Mouse (Mus musculus): ENCODE data around the gene Rps24. TPM values are rescaled to one million over a fixed set of nuclear protein-coding genes. Genes with fewer than 3 reads are reported as not detected.
A peak's percentile ranks its signal among the peaks of the same experiment; 100 is the strongest.

Rps24 gene
- polyA plus RNA-seq, 1 experiment from 2014 or later = 824 TPM

DNA sequence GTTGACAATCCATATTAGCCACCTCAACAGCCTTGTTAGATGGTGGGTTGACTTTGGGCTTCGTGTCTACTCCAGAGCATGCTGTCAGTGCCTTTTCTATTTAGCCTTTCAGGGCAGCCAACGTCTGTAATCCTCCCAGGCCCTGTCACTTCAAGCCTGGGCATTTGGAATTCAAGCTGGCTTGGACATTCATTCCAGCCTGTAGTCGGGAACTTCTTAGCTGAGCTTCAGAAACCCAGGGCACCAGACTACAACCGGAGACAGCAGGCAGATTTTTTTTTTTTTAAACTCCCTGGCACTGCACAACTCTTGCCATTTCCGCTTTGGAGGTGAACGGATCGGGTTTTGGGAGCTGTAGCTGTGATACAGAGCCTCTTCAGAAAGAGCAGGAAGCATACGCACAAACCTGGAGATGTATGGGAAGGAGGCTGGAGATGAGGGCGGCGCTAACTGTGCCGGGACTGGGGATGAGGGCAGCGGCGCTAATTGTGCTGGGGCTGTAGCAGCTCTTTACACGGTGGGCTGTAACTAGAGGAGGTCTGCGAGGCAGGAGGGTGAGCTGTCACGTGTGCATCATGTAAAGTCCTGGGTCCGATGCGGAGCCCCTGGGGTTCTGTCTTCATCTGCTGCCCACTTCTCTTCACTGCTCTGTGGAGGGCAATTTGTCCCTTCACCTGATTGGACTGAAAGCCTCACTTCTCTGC, 21.3 kb downstream of the Rps24 start:
- ATAC-seq (ENCODE audit: low FRiP score) (no peak), DNase-seq (ENCODE audit: low spot score) (no peak)
- Histone ChIP-seq H3K4me1 (replicated peaks; ENCODE audit: control insufficient read depth, insufficient read depth, low read length) (peaks cover 17% of the 10 kb centered on the region), H3K27me3 (ENCODE audit: control insufficient read depth, insufficient read depth, low read length) (no peaks in the 10 kb centered on the region), H3K4me2 (replicated peaks) (peak overlapping the region; percentile 32), H3K4me3 (replicated peaks; ENCODE audit: low read length) (no peak overlapping the region), H3K36me3 (replicated peaks; ENCODE audit: control insufficient read depth, insufficient read depth) (no peaks in the 10 kb centered on the region), H3K9ac (0 out of 2 replicates have a peak overlapping the region, but pooled peaks have one; percentile 3), H3K27ac (peak overlapping the region; percentile 28; the same call in 1 of the 2 replicates), H3K9me3 (ENCODE audit: control insufficient read depth, low read length) (peaks cover 7% of the 10 kb centered on the region; the same call in 1 of the 2 replicates)
- WGBS = 13% methylated on average over 18 of the region's 18 CpGs

DNA sequence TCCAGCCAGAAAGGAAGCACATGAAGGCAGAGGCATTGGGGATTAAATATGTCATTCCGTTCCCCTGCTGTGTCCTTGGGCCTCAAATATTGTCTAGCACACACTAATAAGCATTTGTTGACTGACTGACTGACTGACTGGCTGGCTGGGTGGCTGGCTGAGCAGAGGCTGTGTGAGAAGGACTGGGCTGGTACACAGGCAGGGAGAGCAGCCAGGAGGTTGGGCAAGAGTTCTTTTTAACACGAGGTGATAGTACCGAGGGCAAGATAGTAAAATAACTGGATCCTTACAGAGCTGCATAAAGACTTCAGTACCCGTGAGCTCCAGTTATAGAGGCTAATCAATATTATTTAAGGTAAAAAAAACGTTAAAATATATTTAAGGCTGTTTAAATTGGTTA, 22.6 kb downstream of the Rps24 start:
- ATAC-seq (ENCODE audit: low FRiP score) (no peak), DNase-seq (ENCODE audit: low spot score) (no peak)
- Histone ChIP-seq H3K27ac (no peak overlapping the region), H3K9ac (no peak overlapping the region), H3K27me3 (ENCODE audit: control insufficient read depth, insufficient read depth, low read length) (no peaks in the 10 kb centered on the region), H3K4me3 (replicated peaks; ENCODE audit: low read length) (no peak overlapping the region), H3K4me1 (replicated peaks; ENCODE audit: control insufficient read depth, insufficient read depth, low read length) (peaks cover 17% of the 10 kb centered on the region), H3K9me3 (ENCODE audit: control insufficient read depth, low read length) (peaks cover 7% of the 10 kb centered on the region; the same call in 1 of the 2 replicates), H3K4me2 (replicated peaks) (no peak overlapping the region), H3K36me3 (replicated peaks; ENCODE audit: control insufficient read depth, insufficient read depth) (no peaks in the 10 kb centered on the region)
- 66% methylated on average over 5 of the region's 5 CpGs for WGBS

DNA sequence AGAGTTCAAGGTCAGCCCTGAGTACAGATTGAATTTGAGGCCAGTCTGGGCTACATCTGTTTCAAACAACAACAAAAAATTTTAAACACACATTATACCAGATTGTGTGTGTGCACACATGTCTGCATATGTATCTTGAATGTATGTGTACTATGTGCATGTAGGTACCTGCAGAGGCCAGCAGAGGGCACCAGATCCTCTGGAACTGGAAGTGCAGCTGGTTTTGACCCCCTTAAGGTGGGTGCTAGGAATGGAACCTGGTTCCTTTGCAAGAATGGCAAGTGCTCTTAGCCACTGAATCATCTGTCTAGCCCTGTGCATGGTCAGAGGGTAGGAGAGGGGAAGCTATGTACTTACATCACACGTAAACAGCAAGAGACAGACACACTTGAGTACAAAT, 23.3 kb downstream of the Rps24 start:
- H3K36me3 ChIP-seq (replicated peaks; ENCODE audit: control insufficient read depth, insufficient read depth) = no peaks in the 10 kb centered on the region
- H3K9ac ChIP-seq = no peak overlapping the region
- peaks cover 7% of the 10 kb centered on the region; the same call in 1 of the 2 replicates for H3K9me3 ChIP-seq (ENCODE audit: control insufficient read depth, low read length)
- DNase-seq (ENCODE audit: low spot score) (no peak), ATAC-seq (ENCODE audit: low FRiP score) (no peak)
- 100% methylated on average over 1 of the region's 1 CpGs for WGBS
- peaks cover 17% of the 10 kb centered on the region for H3K4me1 ChIP-seq (replicated peaks; ENCODE audit: control insufficient read depth, insufficient read depth, low read length)
- no peak overlapping the region for H3K27ac ChIP-seq
- H3K4me2 ChIP-seq (replicated peaks) = no peak overlapping the region
- H3K4me3 ChIP-seq (replicated peaks; ENCODE audit: low read length) = no peak overlapping the region
- no peaks in the 10 kb centered on the region for H3K27me3 ChIP-seq (ENCODE audit: control insufficient read depth, insufficient read depth, low read length)

DNA sequence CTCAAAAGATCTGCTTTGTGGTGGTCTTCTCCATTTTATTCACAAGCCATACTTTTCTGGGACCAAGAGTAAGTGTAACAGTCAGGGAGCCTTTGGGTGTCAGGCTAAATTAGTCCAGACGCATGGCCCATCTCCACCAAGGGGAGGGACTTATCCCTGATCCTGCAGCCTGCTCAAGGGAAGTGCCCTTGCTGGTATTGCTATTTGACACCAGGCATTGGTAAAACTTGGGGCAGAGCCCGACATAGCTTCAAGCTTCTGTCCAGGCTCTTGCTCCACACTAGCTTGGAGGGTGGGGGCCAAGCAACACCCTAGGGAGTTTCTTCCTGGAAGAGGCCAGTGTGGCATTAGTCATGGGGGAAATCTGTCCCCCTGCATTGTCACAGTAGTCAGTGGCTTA, 23.8 kb downstream of the Rps24 start:
- Histone ChIP-seq H3K4me3 (replicated peaks; ENCODE audit: low read length) (no peak overlapping the region), H3K36me3 (replicated peaks; ENCODE audit: control insufficient read depth, insufficient read depth) (no peaks in the 10 kb centered on the region), H3K27me3 (ENCODE audit: control insufficient read depth, insufficient read depth, low read length) (no peaks in the 10 kb centered on the region), H3K4me2 (replicated peaks) (no peak overlapping the region), H3K4me1 (replicated peaks; ENCODE audit: control insufficient read depth, insufficient read depth, low read length) (peaks cover 17% of the 10 kb centered on the region), H3K27ac (no peak overlapping the region), H3K9ac (no peak overlapping the region), H3K9me3 (ENCODE audit: control insufficient read depth, low read length) (peaks cover 7% of the 10 kb centered on the region; the same call in 1 of the 2 replicates)
- 84% methylated on average over 2 of the region's 2 CpGs for WGBS
- DNase-seq (ENCODE audit: low spot score) (no peak), ATAC-seq (ENCODE audit: low FRiP score) (no peak)

DNA sequence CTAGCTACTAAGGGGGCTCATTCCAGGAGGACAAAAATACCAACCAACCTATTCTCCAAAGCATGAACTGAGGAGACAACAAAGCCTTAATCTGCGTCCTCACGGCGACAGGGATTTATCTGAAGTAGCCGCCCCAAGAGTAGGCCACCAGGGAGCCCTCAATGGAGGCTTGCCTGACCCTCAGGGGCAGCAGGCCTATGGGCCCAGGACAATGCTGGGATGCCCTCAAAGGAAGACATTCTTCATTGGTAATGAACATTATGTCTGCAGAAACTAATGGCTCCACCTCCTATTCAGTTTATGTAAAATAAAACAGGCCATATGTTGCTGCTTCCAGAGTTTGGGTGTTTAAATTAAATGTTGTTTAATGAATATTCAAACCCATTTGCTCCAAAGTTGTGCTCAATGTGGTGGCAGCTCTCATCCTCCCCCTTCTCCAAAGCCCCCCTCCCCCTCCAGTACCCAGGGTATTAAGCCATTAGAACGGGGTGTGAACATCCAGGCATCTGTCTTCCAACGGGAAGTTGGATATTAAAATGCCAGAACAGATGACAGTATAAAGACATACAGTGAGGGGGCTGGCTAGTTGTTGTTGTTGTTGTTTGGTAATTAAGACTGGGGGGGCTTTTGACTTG, 25.7 kb downstream of the Rps24 start:
- Histone ChIP-seq H3K4me3 (replicated peaks; ENCODE audit: low read length) (no peak overlapping the region), H3K4me2 (replicated peaks) (no peak overlapping the region), H3K9ac (no peak overlapping the region), H3K27ac (no peak overlapping the region), H3K27me3 (ENCODE audit: control insufficient read depth, insufficient read depth, low read length) (no peaks in the 10 kb centered on the region), H3K9me3 (ENCODE audit: control insufficient read depth, low read length) (peaks cover 7% of the 10 kb centered on the region; the same call in 1 of the 2 replicates), H3K4me1 (replicated peaks; ENCODE audit: control insufficient read depth, insufficient read depth, low read length) (peaks cover 11% of the 10 kb centered on the region), H3K36me3 (replicated peaks; ENCODE audit: control insufficient read depth, insufficient read depth) (no peaks in the 10 kb centered on the region)
- 32% methylated on average over 6 of the region's 6 CpGs for WGBS
- DNase-seq (ENCODE audit: low spot score) (no peak), ATAC-seq (ENCODE audit: low FRiP score) (no peak)

DNA sequence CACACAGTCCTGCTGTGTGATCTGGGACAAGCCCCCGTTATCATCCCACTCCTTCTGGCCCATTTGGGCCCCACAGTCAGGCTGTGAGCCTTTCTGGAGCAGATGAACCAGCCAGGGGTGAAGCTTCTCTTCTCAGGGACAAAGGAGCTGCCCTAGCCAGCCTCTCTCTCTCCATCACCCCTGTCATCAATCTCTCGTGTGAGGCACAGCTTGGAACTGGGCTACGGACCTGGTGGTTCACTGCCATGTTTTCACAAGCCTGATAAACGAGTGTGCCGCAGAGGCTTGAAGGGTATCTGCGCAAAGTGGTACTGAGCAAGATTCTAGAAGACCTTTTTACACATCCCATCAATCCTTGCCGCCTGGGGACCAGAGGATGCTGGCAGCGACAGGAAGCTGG, 34.7 kb downstream of the Rps24 start:
- WGBS = 62% methylated on average over 8 of the region's 8 CpGs
- H3K27ac ChIP-seq = no peak overlapping the region
- no peaks in the 10 kb centered on the region for H3K27me3 ChIP-seq (ENCODE audit: control insufficient read depth, insufficient read depth, low read length)
- H3K4me3 ChIP-seq (replicated peaks; ENCODE audit: low read length) = no peak overlapping the region
- no peak for DNase-seq (ENCODE audit: low spot score)
- no peak for ATAC-seq (ENCODE audit: low FRiP score)
- H3K9ac ChIP-seq = no peak overlapping the region
- no peak overlapping the region for H3K4me2 ChIP-seq (replicated peaks)
- no peaks in the 10 kb centered on the region for H3K36me3 ChIP-seq (replicated peaks; ENCODE audit: control insufficient read depth, insufficient read depth)
- H3K4me1 ChIP-seq (replicated peaks; ENCODE audit: control insufficient read depth, insufficient read depth, low read length) = peaks cover 13% of the 10 kb centered on the region
- no peaks in the 10 kb centered on the region for H3K9me3 ChIP-seq (ENCODE audit: control insufficient read depth, low read length)

DNA sequence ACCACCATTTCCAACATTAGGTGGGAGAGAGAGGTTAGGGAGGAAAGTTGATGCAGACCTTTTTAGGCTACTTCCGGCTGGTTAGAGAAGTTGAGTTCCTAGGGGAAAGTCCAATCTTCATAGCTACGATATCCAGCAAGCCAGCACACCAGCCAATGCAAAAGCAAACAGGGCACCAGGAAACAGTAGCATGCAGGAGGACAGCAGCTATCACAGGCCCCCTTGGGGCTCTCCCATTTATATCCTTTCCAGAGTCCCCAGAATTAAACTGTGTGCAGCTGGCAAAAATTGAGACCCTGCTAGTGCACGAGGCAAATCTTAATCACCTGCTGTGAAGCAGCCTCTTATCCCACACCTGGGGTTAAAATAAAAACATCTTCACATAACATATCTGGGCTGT, 38.2 kb downstream of the Rps24 start:
- no peaks in the 10 kb centered on the region for H3K27me3 ChIP-seq (ENCODE audit: control insufficient read depth, insufficient read depth, low read length)
- H3K4me2 ChIP-seq (replicated peaks) = no peak overlapping the region
- H3K9me3 ChIP-seq (ENCODE audit: control insufficient read depth, low read length) = no peaks in the 10 kb centered on the region
- peaks cover 19% of the 10 kb centered on the region for H3K4me1 ChIP-seq (replicated peaks; ENCODE audit: control insufficient read depth, insufficient read depth, low read length)
- ATAC-seq (ENCODE audit: low FRiP score) = no peak
- no peak overlapping the region for H3K4me3 ChIP-seq (replicated peaks; ENCODE audit: low read length)
- peak overlapping the region; percentile 66 for H3K27ac ChIP-seq
- no peaks in the 10 kb centered on the region for H3K36me3 ChIP-seq (replicated peaks; ENCODE audit: control insufficient read depth, insufficient read depth)
- 62% methylated on average over 3 of the region's 3 CpGs for WGBS
- H3K9ac ChIP-seq = no peak overlapping the region
- DNase-seq (ENCODE audit: low spot score) = no peak

DNA sequence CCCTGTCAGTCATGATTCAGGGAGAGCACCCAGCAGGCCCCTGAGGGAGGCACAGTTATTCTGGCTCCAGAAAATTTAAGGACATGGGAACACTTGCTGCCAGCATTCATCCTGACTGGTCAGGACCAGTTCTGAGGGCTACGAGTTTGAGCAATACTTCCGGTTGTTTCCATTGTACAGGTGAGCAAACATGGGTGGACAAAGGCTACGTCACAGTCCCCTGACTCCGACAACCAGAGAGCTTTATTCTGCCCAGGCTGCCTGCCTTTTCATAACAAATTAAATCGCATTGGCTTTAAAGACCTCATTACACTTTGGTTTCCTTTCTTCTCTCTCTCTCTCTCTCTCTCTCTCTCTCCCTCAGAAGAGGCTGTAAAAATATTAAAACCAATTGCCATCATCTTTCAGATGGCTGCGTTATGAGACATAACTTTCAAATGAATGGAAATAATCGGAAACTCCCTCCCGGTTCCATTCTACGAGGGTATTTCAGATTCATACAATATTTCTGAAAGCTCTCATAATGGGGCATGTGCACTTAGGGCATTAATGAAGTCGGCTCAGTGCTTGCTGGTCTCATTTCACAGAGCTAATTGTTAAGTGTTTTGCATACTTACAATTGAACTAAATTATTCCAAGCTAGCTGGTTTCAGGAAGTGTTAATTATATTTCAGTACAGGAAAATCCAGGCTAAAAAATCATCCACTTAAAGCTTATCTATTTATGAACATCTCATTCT, 38.9 kb downstream of the Rps24 start:
- no peak overlapping the region for H3K4me3 ChIP-seq (replicated peaks; ENCODE audit: low read length)
- H3K36me3 ChIP-seq (replicated peaks; ENCODE audit: control insufficient read depth, insufficient read depth) = no peaks in the 10 kb centered on the region
- 48% methylated on average over 10 of the region's 10 CpGs for WGBS
- no peak overlapping the region for H3K9ac ChIP-seq
- no peaks in the 10 kb centered on the region for H3K27me3 ChIP-seq (ENCODE audit: control insufficient read depth, insufficient read depth, low read length)
- no peak overlapping the region for H3K4me2 ChIP-seq (replicated peaks)
- no peak for ATAC-seq (ENCODE audit: low FRiP score)
- H3K27ac ChIP-seq = peak overlapping the region; percentile 66
- peaks cover 26% of the 10 kb centered on the region for H3K4me1 ChIP-seq (replicated peaks; ENCODE audit: control insufficient read depth, insufficient read depth, low read length)
- DNase-seq (ENCODE audit: low spot score) = no peak
- H3K9me3 ChIP-seq (ENCODE audit: control insufficient read depth, low read length) = no peaks in the 10 kb centered on the region

DNA sequence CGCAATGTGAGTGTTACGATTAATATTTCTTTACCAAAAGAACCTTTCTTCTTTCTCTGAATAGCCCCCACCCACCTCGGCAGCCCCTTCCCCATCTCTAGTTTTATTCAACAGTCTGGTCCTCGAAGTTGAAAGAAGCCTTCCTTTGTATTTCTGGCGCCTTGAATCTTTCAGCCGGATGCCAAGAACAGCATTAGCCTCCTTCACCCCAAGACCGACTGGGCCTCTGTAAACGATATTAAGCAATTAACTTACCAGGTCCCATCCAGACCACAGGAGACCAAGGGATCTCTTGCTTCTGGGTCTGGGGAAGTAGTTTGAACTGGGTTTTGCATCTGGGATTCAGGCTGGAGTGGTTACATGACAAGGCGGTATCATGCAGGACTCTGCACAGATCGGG, 39.5 kb downstream of the Rps24 start:
- ATAC-seq (ENCODE audit: low FRiP score) (no peak), DNase-seq (ENCODE audit: low spot score) (no peak)
- Histone ChIP-seq H3K27me3 (ENCODE audit: control insufficient read depth, insufficient read depth, low read length) (no peaks in the 10 kb centered on the region), H3K4me1 (replicated peaks; ENCODE audit: control insufficient read depth, insufficient read depth, low read length) (peaks cover 26% of the 10 kb centered on the region), H3K9me3 (ENCODE audit: control insufficient read depth, low read length) (no peaks in the 10 kb centered on the region), H3K27ac (peak overlapping the region; percentile 66; the same call in 1 of the 2 replicates), H3K4me3 (replicated peaks; ENCODE audit: low read length) (no peak overlapping the region), H3K36me3 (replicated peaks; ENCODE audit: control insufficient read depth, insufficient read depth) (no peaks in the 10 kb centered on the region), H3K9ac (no peak overlapping the region), H3K4me2 (replicated peaks) (no peak overlapping the region)
- 46% methylated on average over 10 of the region's 10 CpGs for WGBS

Data from hindbrain, embryonic 14.5 days (tissue).